Mouse (Mus musculus) layer of hippocampus, adult 9-11 months (tissue): ENCODE measurements around the gene Pak7.
"Not testable (repeated sequence)": the region's sequence is repeated elsewhere in the genome, so short reads cannot be mapped to it uniquely, and the experiment has no call there.

Experiments
- DNase-seq: peaks from one replicate; pipeline ENCODE4 v3.0.0; 2022

Pak7 gene

DNA sequence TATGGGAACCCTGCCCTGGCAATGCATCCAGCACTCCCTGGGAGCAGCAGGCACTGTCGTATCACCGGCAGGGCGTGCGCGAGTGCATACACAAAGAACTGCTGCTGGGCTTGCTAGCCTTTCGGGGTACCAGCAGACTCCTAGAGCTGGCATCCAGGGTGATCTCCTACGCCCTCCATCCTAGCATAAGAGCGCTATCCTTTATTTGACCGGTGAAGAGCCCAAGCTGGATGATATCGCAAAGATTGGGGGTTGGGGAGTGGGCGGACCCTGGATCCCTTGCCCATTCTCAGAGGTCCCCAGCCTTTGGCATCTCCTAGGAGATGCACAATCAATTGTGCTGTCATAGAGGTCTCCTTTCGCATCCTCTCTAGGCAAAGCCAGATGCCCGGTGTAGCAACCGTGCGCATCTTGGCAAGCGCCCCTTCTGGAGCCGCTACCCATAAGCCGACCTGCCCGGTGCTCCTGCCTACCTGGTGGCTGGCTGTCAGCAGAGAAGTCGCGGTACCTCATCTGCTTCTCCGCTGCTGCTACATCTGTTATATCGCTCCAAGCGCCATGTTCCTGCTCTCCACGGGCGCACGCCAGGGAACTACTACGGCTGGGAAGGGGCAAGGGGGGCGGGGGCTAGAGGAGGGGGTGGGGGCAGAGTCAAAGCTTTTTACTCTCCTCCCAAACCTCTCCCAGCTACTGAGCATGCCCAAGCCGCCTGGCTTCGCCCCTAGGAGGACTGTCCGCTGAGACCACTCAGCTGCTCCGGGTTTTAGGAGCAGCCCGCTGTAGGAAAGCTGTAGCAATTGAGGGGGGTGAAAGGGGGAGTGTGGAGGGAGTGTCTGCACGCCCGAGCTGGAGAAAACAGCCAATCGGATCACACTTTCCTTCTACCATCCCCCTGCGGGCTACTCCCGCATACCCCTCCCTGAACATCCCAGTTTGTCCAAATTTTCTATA is at the start of gene Pak7:
TSS of gene Pak7 (minus strand) at position 787 of the 951 bp plus-strand sequence.
- peak; percentile 89 for DNase-seq

DNA sequence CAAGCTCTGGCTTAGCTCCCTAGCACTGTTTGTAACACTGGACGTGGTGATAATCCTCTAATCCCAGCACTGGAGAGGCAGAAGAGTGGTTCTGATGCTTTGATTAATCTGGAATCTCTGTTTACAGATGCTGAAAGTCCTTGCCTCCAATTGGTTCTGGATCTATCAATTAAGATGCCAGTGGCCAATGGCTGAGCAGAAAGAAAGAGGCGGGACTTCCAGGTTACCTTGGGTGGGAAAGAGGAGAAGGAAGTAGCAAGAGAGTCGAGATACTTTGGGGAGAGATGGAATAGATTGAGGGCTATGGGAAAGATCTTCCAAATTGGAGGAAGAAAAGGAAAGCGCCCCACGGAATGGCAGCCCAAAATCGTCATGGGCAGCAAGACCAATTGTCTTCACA is 37.8 kb upstream of the Pak7 start:
- DNase-seq = no peak

DNA sequence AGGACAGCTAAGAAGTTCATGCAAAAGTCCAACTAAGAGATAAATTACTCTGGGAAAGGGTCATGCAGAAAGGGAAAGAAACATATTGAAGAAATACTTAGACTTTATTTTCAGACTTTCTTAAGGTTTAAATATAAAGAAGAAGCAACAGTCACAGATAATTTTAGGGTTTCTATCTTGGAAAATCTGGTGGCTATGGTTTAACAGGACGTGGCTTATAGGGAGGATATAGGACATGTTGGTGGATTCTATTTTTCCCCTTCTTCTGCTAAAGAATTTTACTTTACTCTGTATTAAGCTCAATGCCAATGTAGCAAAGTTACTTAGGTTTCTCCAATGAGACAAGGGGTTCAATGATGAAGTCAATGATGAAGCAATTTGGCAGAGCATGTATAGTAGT is 31.8 kb upstream of the Pak7 start:
- no peak for DNase-seq

DNA sequence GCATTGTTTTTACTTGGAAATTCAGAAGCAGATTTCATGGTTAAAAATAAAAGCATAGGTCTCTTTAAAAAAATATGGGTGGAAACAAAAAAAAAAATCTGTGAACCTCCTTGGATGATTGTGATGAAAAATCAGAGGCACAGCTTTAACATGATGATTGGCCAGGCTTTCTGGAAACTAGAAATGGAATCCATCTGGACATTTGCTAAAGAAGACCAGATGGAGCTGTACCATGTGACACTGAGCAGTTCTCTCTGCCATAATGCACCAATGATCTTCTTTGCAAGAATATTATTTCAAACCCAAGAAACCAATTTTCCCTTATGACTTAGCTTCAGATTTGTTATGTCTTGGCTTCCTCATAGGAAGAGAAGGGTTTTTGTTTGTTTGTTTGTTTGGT is 28.6 kb upstream of the Pak7 start:
- peak; percentile 57 for DNase-seq

DNA sequence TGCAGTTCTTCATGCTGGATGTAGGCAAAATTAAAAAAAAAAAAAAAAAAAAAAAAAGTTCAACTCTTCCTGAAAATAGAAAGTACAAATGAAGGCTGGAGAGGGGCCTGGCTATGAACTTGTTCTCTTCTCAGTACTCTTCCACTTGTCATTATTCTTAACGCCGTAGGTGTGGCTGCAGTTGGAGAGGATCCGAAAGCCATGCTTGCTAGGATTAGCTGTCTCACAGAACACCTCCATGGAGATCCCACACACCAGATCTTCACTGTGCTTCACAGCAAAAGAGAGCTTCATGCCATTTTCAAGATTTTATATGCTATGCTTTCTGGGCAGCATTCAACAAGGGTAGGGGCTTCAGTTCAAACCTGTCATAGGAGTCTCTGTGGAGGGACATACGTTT is 14.8 kb upstream of the Pak7 start:
- DNase-seq = no peak

DNA sequence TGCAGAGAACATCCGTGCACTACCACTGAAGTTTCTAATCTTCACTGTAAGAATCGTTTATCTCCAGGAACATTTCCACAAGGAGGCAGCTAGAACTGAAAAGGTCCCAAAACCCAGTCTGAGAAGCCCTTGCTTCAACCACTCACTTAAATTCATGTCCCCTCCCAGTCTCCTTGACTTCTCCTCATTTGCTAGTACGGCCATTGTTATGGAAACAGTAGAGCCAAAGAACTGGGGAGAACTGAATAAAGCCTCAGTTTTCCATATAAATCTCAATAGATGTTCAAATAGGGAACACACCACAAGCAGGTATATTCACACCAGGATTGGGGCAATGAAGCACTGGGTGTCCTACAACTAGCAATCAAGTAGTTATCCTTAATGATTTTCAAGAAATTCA is 12.4 kb downstream of the Pak7 start:
- DNase-seq = no peak

DNA sequence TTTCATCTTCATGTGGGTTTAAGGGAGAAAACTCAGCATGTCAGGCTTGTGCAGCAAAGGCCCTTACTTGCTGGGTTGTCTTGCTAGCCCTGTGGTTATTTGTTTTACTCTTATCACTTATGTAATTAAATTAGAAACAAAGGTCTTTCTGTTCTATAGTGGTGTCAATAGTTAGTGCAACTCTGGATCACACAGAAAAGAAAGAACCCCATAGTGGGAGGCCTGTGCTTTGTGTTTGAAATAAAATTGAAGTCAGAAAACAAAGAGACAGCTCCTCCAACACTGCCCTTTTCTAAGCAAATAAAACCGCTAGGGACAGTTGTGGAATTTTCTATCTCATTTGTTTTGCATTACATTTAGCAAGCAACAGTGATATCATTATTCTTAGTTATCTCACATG is 15.4 kb downstream of the Pak7 start:
- DNase-seq = no peak

DNA sequence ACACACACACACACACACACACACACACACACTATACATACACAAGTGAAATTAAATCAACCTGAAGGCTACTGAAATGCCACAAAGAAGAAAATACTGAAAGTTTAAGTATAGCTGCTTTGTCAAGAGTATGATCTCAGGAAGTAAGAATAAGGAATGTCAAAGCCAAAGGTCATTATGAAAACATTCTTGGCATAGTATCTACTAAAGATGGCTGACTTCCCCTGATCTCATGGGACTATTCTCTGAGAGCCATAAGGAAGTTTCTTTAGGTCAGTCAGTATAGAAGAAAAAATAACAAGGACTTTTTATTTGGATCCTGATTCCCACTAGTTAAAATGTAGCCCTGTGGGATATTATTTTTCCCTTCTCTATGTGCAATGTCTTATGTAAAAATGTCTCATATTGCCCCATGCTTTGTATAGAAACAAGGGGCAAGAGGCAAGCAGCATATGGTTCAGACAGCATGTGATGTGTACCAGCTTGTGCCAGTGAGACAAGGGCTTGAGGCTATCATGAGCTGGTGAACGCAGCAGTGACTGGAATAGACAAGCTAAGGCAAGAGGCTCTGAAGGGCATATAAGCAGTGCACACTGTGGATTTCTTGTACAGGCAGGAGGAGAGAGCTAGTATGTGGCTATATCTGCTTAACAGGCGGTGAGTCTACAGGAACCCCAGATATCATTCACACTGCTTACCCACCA is 36.2 kb downstream of the Pak7 start:
- DNase-seq = no peak

DNA sequence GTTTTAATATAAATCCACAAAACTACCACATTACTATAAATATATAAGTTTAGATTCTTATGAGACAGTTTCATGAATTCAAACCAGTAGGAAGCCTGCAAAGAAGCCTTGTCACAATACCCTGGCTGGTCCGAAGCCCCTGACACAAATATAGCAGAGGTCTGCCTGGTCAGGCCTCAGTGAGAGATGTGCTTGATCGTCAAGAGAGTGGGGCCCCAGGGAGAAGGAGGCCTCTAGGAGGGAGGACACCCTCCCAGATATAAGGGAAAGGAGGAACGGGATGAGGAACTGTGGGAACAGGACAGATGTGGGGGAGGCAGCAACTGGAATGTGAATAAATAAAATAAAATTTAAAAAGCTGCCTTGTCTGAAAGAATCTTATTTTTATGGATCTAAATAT is 37.3 kb downstream of the Pak7 start:
- no peak for DNase-seq

DNA sequence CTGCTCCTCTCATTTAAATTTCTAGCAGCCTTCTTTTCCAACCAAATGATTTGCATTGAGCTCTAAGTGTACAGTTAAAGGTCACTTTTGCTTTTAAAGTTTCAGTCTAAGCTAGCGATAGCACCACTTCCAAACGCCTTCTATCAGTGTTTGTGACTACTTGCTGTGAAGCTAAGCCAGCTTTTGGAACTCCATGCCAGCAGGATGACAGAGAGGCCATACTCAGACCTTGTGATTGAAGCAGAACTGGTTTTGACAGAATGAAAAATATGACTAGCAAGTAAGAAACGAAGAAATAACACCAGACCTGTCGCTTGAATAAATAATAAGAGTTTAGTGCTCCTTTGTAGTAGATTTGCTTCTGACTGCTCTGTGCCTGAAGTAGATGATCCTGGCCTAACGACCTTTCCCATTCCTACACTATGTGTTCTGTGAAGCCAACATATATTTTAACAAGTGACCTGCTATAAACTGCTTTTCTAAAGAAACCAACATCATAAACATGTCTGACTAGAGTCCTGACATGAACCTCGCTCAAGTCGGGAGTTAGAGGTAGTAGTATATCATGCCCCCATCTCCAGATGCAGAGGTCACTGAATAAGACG is 38.0 kb downstream of the Pak7 start:
- DNase-seq = no peak

DNA sequence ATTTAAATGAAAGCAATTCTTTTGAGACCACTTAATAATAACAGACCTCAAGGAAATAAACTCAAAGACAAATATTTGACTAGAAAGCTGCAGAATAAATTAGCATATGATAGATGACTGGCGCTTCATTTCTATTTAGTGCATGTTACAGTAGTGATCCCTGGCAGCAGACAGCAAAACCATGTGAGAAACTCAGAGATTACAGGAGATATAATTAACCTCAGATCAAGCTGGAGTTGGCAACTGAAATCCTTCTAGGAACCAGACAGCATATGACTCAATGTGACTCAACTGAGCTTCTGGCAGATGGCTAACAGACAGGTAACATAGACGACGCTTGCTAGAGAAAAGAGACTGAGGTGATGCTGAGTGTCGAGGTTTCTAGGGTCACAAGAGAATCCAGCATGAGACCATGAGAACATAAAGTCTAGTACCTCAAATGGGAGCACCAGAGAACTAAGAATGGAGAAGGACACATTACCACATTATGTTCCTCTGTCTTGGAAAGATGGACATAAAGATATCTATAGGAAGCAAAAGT is 43.5 kb downstream of the Pak7 start:
- DNase-seq = not testable (repeated sequence)

DNA sequence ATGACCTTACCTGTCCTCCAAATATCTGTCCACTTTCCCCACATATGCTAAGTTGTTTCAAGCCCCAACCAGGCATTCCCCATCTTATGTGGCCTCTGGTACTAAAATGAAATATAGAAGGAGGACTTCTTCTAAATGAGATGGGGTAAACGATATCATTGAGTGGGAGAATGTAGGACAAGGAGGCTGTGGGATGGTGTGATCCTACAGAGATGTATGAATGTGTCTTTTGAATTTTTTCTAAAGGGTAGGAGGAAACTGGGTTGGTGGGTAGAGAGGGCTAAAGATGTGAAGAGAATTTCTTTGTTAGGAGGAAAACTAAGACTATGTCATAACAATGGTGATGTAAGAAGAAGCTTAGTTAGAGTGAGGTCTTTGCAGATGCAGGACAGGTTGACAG is 57.8 kb downstream of the Pak7 start:
- no peak for DNase-seq

DNA sequence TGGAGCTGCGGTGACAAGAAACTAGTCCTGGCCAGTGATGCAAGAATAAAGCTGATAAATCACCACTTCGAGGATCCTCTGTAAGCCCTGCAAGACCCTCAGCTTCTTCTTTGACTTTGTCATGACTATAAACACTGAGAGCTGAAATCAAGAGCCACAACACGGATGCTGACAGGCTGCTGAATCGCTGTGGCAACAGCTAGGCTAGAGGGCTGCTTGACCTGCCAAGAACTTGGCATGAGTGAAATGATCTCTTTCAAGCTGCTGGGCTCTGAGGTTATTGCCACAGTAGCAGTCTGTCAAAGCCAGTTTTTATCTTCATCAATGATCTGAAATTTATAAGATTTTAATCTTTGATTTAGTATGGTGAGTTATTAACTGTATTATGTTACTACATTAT is 62.1 kb downstream of the Pak7 start:
- DNase-seq = no peak

DNA sequence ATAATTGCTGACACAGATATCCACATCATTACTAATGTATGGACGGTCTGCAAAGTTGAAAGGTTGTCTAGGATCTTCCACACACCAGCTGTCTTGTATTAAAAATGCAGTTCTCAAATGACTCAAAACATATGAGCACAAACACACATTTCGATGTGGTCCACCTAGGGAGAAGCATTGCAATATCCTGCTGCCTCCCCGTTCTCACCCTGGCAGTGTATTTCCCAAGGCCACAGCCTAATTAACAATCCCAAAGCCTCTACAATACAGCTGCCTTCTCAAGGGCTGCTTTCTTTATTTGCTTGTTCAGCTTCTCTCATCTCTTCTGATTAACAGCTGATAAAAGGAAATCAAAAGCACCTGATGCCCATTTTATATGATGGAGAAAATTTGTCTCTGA is 78.5 kb downstream of the Pak7 start:
- DNase-seq = no peak

DNA sequence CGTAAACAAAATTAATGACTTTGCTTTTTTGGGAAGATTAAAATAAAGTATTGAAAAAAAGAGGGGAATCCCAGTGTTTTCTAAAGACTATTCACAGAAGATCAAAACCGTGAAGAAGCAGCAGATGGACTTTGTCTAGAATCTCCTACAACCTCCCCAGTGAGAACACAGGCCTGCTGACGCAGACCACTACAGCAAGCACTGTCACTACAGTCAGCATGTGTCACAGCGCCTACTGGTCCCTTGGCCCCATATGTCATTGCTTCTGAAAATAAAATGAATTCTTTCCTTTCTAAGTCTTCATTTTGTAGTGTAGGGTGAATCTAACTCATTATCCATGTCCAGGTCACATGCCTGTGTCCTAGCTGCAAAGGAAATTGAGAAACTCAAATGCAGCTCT is 79.0 kb downstream of the Pak7 start:
- DNase-seq = peak; percentile 23

DNA sequence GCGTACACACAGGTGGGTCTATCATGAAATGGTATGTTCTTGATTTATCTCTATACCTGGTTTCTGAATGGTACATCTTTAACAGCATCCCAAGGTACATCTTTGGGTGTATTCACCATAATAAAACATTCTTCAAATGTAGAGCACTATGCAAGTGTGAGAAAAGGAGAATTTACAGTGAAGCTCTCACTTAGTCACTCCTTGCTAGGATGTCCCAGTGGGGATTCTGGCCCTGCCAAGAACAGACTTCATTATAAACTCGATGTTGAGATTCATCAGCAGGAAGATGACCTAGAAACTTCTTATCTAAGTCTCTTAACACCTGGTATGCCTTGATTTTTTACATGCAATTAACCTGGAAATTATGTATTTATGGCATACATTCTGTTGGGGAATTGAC is 85.6 kb downstream of the Pak7 start:
- DNase-seq = no peak

DNA sequence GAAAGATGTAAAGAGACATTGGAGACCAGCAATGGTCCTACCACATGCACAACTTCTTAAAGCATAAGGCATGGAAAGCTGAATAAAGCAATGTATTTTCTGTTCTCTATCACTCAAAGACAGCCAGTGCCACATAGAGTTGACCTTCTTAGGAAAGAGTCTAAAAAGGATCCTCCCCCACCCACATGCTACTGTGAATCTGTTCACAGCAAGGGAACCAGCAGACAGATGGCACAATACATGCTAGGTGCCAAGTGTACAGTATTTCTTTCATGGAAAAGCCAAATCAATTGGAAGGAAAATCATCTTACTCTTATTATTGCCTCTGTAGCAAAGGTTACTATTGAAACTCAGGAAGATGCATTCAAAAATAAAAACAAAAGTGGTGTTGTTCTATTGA is 86.4 kb downstream of the Pak7 start:
- peak; percentile 77 for DNase-seq

DNA sequence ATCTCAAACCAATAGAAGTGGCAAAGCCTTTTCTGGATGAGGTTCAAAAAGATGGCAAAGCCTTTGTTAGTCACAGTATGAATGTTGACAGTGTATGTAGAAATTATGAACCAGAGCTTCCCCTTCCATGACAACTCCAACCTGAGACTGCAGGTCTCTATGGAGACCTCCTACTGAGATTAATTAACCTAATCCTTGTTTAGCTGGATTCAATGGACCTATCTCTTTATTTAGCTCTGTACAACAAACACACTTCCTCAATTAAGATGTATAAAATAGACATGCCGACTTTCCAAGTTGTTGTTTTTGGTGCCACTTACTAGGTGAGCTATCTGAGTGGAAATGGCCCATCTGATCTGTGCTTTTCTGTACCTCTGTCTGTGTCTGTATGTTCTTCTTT is 90.4 kb downstream of the Pak7 start:
- DNase-seq = no peak

DNA sequence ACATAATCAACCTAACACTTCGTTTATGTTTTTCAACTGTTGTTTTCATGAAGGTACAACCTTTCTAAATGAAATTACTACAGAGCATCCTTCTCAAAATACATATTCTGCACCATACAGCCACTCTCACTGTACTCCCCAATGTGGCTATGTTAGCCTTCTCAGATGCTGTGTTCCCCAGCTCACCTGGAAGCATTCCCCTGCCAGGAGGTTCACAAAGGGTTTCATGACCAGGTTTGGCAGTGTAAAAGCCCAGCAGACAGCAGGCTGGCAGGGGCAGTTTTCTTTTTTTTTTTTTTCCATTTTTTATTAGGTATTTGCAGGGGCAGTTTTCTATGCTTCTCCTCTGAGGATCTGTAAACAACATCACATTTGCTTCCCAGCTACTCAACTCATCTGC is 105.7 kb downstream of the Pak7 start:
- DNase-seq = no peak

DNA sequence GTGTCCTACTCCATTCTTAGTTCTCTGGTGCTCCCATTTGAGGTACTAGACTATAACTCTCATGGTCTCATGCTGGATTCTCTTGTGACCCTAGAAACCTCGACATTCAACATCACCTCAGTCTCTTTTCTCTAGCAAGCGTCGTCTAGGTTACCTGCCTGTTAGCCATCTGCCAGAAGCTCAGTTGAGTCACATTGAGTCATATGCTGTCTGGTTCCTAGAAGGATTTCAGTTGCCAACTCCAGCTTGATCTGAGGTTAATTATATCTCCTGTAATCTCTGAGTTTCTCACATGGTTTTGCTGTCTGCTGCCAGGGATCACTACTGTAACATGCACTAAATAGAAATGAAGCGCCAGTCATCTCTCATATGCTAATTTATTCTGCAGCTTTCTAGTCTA is 145.8 kb downstream of the Pak7 start:
- not testable (repeated sequence) for DNase-seq

DNA sequence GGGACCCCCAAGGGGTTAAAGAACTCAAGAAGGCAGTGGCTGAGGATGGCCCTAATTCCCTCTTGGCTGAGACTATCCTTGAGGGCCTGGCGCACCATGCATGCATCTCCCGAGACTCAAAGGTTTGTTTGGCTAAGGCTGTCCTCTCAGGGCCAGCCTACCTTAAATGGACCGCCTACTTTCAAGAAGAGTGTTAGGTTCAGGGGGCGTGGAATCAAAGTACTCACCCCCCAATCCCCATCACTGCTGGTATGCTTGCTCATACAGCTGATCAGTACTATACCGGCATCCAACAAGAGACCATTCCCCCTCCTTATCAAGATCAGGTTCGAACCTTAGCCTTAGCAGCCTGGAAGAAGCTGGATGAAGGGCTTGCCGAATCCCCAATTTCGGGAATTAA is 156.5 kb downstream of the Pak7 start:
- DNase-seq = no peak

DNA sequence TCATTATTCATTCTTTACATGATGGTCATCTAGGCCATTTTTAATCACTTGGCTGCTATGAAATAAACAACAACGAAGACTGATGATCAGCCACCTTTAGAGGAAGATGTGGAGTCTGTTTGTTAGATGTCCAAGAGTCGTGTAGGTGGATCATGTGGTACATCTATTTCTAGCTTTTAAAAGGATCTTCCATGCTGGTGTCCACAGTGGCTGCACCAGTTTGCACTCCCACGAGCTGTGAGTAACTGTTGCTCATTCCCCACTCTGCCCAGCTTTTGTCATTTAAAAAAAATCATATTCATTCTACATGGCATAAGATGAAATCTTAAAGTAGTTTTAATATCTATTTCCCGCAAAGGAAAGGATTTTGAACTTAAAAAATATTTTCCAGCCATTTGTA is 183.7 kb downstream of the Pak7 start:
- no peak for DNase-seq

DNA sequence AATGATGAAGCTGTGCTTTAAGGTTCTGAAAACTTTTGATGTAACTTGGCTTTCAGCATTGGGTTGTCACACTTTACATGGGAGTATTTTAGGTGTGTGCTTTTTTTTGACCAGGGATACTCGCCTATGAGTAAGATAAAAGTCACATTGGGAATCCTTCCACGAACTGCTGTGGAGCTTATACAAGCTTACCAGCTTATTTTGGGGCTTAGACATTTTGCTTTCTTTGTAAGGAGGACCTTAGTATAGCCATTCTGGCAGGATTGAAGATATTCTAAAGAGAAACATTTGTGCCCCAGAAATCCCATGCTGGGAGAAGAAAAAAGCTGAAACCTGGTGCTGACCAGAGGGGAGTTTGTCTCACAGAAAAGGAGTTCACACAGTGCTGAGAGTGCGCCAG is 212.7 kb downstream of the Pak7 start:
- no peak for DNase-seq

DNA sequence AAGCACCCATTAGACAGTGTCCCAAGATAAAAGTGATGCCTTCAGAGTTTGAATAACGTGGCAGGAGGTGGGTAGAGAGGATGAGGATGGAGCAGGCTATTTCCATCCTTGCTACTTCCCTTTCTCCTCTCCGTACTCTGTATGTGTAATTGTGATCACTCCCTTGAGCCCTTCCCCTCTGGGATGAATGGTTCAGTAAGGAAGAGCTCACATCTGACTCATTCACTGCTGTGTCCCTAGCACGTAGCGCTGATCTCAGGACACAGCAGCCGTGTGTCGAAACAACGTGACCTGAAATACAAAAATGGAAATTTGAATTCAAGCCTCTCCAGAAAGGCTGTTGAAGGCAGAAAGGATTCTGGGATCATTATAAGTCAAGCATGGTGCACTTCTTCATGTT is 237.0 kb downstream of the Pak7 start:
- no peak for DNase-seq
